Mouse (Mus musculus) stomach, postnatal 0 days (tissue): ENCODE data around the gene Cog3. TPM values are rescaled to one million over a fixed set of nuclear protein-coding genes. Genes with fewer than 3 reads are reported as not detected.

Experiments used
- ATAC-seq: fragments of 200-750 bp; cut with Nextera tagmentation; 2 replicates; pipeline ENCODE4 v1.8.0; 2017; ENCODE audit not compliant: low FRiP score, low TSS enrichment
- DNase-seq: peaks from one replicate; pipeline ENCODE4 v3.0.0-alpha.2; 2016; ENCODE audit warnings: low spot score
- H3K27ac ChIP-seq: fragments of 300-500 bp; sonication (generic); replicated peaks from 2 replicates; pipeline ENCODE4 v1.5.1; 2014; ENCODE audit warnings: mild to moderate bottlenecking, control low read depth
- H3K27me3 ChIP-seq: fragments of 300-500 bp; sonication (generic); 2 replicates; pipeline ENCODE4 v1.6.1; 2014; ENCODE audit warnings: low read length; ENCODE audit not compliant: control insufficient read depth, insufficient read depth
- H3K36me3 ChIP-seq: fragments of 300-500 bp; sonication (generic); 2 replicates; pipeline ENCODE4 v1.6.1; 2014; ENCODE audit warnings: low read length, mixed read lengths; ENCODE audit not compliant: control insufficient read depth, insufficient read depth
- H3K4me1 ChIP-seq: fragments of 300-500 bp; sonication (generic); replicated peaks from 2 replicates; pipeline ENCODE4 v1.6.1; 2014; ENCODE audit warnings: antibody characterized with exemption; ENCODE audit not compliant: control insufficient read depth, insufficient read depth
- H3K4me2 ChIP-seq: fragments of 300-500 bp; sonication (generic); replicated peaks from 2 replicates; pipeline ENCODE4 v1.6.1; 2014; ENCODE audit warnings: low read depth, mild to moderate bottlenecking, control low read depth, moderate library complexity
- H3K4me3 ChIP-seq: fragments of 300-500 bp; sonication (generic); 2 replicates; pipeline ENCODE4 v1.5.1; 2014; ENCODE audit warnings: low read depth, low read length, control low read depth
- H3K9ac ChIP-seq: fragments of 300-500 bp; sonication (generic); 2 replicates; pipeline ENCODE4 v1.6.1; 2014; ENCODE audit warnings: mild to moderate bottlenecking, low read length, control low read depth, mixed read lengths
- H3K9me3 ChIP-seq: fragments of 300-500 bp; sonication (generic); 2 replicates; pipeline ENCODE4 v1.6.1; 2016; ENCODE audit warnings: low read length; ENCODE audit not compliant: control insufficient read depth
- CTCF ChIP-seq: IDR thresholded peaks from 2 replicates; pipeline ENCODE4 v1.5.1; 2016; ENCODE audit warnings: antibody characterized with exemption, low read depth, mild to moderate bottlenecking, moderate library complexity
- EP300 ChIP-seq: optimal IDR thresholded peaks from 2 replicates; pipeline ENCODE3; 2016; ENCODE audit warnings: antibody characterized with exemption
- WGBS: fragments of 180-500 bp; shearing (Covaris S2); extraction: QIAGEN DNeasy Blood & Tissue Kit; methylation state at CpG from one replicate; pipeline ENCODE4 v1.1.7; 2014; 5-methylcytosine and 5-hydroxymethylcytosine counted together
- polyA plus RNA-seq: library from polyadenylated mRNA; unstranded; fragments of >200 nt; fragmentation: Nextera tagmentation; extraction: Ambion mirVana; gene quantifications from 2 replicates; pipeline ENCODE4 v1.2.1, GENCODE M21; 2015

The Cog3 gene
- polyA plus RNA-seq, 1 experiment from 2014 or later, result 11.4 TPM

GRCm38 (mm10) chr14:75669085-75669645 is 85.2 kb downstream of the Cog3 start:
- Histone ChIP-seq H3K4me2 (no peak overlapping the region), H3K4me1 (no peaks in the 10 kb centered on the region), H3K9me3 (no peaks in the 10 kb centered on the region), H3K27me3 (no peaks in the 10 kb centered on the region), H3K27ac (no peak overlapping the region), H3K9ac (no peak overlapping the region), H3K4me3 (no peak overlapping the region), H3K36me3 (no peaks in the 10 kb centered on the region)
- ATAC-seq, result no peak
- peak; percentile 24; the same call in 1 of the 2 replicates for TF ChIP-seq CTCF
- no peak for TF ChIP-seq EP300
- no peak for DNase-seq
- 63% methylated on average over 1 of the region's 1 CpGs for whole genome bisulfite sequencing

- TF ChIP-seq EP300 (no peak), CTCF (no peak)
- Histone ChIP-seq H3K9ac (no peak overlapping the region), H3K4me2 (no peak overlapping the region), H3K36me3 (no peaks in the 10 kb centered on the region), H3K4me1 (no peaks in the 10 kb centered on the region), H3K4me3 (no peak overlapping the region), H3K9me3 (no peaks in the 10 kb centered on the region), H3K27ac (no peak overlapping the region), H3K27me3 (no peaks in the 10 kb centered on the region)
- ATAC-seq (no peak), DNase-seq (no peak)
- 77% methylated on average over 2 of the region's 2 CpGs for WGBS
Measured at GRCm38 (mm10) chr14:75665430-75666180, 88.7 kb downstream of the Cog3 start.

GRCm38 (mm10) chr14:75661548-75661947 is 92.8 kb downstream of the Cog3 start:
- ATAC-seq, result no peak
- Histone ChIP-seq H3K9me3 (no peaks in the 10 kb centered on the region), H3K4me1 (no peaks in the 10 kb centered on the region), H3K27ac (no peak overlapping the region), H3K4me3 (no peak overlapping the region), H3K27me3 (no peaks in the 10 kb centered on the region), H3K9ac (no peak overlapping the region), H3K36me3 (no peaks in the 10 kb centered on the region), H3K4me2 (no peak overlapping the region)
- no peak for TF ChIP-seq EP300
- 46% methylated on average over 8 of the region's 8 CpGs for WGBS
- DNase-seq, result no peak

GRCm38 (mm10) chr14:75660936-75661335 is 93.4 kb downstream of the Cog3 start:
- no peaks in the 10 kb centered on the region for H3K4me1 ChIP-seq
- H3K4me3 ChIP-seq, result no peak overlapping the region
- H3K4me2 ChIP-seq, result no peak overlapping the region
- H3K27ac ChIP-seq, result no peak overlapping the region
- no peaks in the 10 kb centered on the region for H3K36me3 ChIP-seq
- H3K27me3 ChIP-seq, result no peaks in the 10 kb centered on the region
- ATAC-seq (no peak), DNase-seq (no peak)
- no peak overlapping the region for H3K9ac ChIP-seq
- 63% methylated on average over 6 of the region's 6 CpGs for WGBS
- H3K9me3 ChIP-seq, result no peaks in the 10 kb centered on the region
- no peak for TF ChIP-seq CTCF
- no peak for TF ChIP-seq EP300

Other genes starting within 250 kb of the Cog3 start
- not detected in 2 replicates for gene Spert, start 161.4 kb downstream of the Cog3 start, polyA plus RNA-seq
- not detected in 2 replicates for gene Erich6b, start 112.3 kb downstream of the Cog3 start, polyA plus RNA-seq
- gene Slc25a30, start 32.5 kb upstream of the Cog3 start, polyA plus RNA-seq, result 1.3 and 1.5 TPM in 2 replicates
- 1,101 and 1,127 TPM in 2 replicates for gene Tpt1, start 90.6 kb upstream of the Cog3 start, polyA plus RNA-seq
- gene Kctd4, start 200.5 kb upstream of the Cog3 start, polyA plus RNA-seq, result 9.8 and 10.4 TPM in 2 replicates